Mouse (Mus musculus) testis, postnatal 10 days (tissue): ENCODE measurements around the gene Olfr750.

ENCODE experiments used
- DNase-seq: peaks from one replicate; pipeline ENCODE4 v3.0.0; 2021; ENCODE audit warnings: low spot score

Gene Olfr750

DNA sequence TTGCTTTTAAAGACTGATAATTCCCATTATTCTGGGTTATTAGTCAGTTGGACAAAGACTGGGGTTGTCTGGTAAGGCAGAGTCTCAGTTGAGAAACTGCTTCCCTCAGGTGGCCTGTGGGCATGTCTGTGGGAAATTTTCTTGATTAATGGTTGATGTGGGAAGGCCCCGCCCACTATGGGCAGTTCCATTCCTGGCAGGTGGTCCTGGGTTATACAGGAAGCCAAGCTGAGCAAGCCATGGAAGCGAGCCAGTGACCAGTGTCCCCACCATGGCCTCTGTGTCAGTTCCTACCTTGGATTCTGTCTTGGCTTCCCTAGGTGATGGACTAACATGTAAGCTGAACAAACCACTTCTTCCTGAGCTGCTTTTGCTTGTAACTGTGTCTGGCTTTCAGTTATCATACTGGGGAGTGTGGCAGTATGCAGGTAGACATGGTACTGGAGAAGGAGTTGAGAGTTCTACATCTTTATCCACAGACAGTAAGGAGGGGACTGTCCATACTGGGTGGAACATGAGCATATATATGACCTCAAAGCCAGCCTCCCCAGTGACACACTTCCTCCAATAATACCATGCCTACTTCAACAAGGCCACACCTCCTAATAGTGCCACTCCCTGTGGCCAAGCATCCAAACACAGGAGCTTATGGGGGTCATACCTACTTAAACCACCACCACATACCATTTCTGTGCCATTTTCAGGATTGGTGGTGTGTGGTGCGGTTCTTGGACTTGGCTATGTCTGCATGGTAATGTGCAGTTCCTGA lies 46.7 kb downstream of the Olfr750 start:
- DNase-seq, result peak; percentile 45

DNA sequence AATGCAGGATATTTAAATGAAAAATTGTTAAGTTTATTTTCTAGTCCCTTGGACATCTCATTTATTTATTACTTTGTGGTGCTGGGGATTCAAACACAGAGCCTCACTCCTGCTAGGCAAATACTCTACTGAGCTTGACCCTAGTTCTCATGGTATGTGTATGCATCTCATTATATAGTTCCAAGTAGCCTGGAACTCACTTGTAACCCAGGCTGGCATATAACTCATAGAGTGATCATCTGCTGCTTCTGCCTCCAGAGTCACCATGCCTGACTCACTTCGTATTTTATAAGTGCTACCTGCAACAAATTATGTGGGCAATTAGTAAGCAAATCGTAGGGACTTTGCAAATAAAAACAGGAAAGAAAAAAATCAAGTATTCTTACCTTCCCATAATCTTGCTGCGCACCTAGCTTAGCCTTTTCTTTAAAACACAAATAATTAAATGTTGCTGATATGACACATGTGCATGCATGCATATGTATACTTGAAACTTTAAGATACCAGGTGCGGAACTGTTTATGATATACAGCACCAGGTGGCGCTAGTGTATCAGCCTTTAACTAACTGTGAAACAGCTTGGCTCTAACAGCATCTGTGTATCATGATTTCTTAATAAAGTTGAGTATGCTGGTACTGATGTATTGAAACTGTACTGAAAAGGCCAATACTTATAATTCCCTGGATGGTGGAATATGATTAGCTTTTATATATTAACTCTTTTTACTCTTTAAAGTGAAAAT lies 47.7 kb downstream of the Olfr750 start:
- peak; percentile 64 for DNase-seq

DNA sequence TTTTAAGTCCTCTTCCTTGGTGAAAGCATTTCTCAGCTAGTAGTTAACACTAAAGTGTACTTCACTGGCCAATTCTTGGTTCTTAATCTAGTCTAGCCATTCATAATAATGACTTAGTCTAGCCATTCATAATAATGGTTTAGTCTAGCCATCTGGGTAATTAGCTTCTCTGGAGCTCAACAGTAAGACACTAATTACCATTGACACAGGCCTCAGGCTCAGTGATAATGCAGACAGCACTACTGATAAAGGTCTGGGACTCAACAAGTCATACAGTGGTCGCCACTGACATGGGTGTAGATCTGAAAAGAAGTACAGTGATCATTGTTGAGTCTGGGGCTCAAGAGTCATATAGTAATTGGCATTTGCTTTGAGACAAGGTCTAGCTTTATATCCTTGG lies 49.4 kb downstream of the Olfr750 start:
- no peak for DNase-seq

DNA sequence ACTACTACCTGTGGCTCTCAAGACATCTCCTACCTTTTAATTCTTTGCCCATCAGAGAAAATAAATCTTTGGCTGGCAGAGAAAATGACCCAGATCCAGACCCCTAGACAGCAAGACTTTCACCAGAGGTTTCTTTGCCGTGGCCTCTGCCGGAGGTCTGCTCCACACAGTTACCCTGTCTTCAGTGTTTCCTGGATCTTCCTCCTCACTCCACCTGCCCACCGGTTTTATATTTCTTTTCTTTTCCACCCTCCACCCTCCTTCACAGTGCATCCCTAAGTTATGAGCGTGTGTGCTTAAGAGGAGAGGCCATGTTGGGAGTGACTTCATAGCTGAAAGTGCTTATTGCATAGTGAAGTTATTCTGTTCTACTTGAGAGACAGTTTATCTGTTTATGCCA lies 50.8 kb downstream of the Olfr750 start:
- DNase-seq, result no peak

DNA sequence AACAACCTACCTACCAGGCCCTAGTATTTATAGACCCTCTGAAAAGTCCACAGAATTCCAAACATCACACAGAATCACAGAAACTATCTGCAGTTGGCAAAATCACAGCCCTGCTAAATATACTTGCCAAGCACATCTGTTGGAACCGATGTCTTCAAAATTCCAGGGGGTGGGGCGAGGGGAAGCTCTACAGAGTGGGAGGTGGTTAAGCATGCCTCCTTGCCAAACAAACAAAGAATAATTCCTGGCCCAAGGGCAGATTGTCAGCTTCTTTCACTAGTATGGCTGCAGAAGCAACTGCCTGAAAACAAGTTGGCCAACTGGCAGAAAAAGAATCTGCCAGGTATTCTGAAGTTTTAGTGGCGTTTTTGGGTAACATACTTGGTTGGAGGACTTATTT lies 57.0 kb downstream of the Olfr750 start:
- DNase-seq, result peak; percentile 43
